Mouse (Mus musculus) ZHBTc4 (cell line): ENCODE data around the gene Prkce.

ENCODE experiments used
- DNase-seq: peaks from one replicate; pipeline ENCODE4 v3.0.0-alpha.2; 2011; ENCODE audit warnings: low read depth, low spot score

Prkce gene

GRCm38 (mm10) chr17:86330076-86330955 lies 162.7 kb downstream of the Prkce start:
- DNase-seq, result no peak

DNA sequence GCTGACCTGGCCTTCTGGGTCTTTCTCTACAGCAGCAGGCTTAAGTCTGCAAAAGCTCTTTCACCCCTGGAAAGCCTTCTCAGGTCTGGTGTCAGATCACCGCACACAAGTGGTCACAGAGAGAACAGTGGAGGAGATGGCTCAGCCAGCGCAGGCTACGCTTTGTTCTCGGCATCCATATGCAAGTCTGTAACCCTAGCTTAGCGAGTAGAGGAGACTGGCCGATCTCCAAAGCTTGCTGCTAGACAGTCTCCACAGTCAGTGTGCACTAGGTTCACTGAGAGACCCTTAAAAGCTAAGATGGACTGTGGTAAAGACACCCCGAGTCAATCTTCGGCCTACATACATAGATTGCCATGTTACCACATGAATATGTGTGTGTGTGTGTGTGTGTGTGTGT lies 164.2 kb downstream of the Prkce start:
- no peak for DNase-seq

- DNase-seq, result no peak
Measured at GRCm38 (mm10) chr17:86334990-86335389, 167.4 kb downstream of the Prkce start.

DNA sequence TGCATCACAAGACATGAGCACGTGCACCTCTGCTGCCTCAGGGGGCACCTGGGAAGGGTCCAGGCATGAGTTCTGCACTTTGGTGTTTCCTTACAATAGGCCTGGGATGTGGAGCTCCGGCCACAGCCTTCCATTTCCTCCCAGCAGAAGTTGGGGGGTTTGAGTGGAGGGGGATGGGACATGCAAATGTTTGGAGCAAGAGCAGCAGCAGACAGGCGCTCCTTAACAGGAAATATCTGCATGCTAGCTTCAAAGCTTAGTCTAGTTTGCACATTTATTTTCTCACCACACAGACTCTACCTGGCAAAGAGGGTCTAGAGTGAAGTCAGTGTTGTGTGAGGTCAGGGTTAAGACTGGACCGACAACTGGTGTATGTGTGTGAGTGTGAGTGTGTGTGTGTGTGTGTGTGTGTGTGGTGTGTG lies 169.1 kb downstream of the Prkce start:
- DNase-seq, result no peak

GRCm38 (mm10) chr17:86337076-86337475 lies 169.5 kb downstream of the Prkce start:
- DNase-seq, result no peak

- no peak for DNase-seq
Measured at GRCm38 (mm10) chr17:86338328-86338727, 170.7 kb downstream of the Prkce start.

DNA sequence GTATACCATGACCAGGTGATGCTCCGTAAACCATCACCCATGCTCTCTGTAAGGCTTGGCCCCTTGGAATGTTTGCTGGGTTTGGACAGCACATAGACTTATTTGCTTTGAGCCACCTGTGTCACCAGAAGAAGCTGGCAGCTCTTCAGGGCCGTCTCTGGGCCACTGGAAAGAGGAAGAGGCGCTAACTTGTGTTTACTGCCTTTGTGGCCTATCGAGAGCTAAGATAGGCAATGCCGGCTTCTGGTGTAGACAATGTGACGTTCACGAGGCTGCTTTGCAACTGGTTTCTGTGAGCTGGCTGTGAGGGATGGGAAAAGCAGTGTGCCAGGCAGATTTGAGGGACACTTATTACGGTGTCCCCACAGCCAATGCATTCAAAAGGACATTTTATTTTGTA lies 176.4 kb downstream of the Prkce start:
- no peak for DNase-seq

DNA sequence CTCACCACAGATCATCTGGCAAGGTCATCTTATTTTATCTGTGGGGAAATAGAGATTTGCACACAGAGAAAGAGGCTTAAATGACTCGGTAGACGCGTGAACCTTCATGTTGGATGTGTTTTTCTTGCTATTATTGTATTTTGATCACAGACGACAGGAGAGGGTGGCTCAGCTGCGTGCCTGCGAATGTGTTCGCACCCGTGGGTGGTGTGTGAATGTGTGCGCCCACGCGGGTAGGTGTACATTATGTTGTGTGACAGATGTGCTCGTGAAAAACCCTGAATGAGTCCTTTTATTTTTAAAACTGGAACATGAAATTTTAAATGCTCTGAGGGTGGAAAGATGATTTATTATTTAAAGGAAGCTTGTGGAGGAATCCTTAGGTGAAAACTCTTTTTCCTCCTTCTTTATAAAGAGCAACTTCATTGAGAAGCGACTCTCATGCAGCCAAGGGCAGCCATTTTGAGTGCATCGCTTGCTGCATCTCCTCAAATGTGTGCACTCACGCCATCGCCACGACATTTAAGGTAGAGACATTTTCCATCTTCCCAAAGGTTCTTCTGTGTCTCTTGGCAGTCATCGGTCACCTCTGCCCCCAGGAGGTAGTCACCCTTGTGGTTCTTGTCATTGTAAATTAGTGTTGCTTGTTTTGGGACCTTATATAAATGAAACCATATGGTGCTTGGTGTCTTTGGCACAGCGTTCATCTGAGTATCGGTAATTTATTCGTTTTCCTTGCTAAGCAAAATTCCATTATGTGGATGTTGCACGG lies 177.8 kb downstream of the Prkce start:
- DNase-seq, result no peak

DNA sequence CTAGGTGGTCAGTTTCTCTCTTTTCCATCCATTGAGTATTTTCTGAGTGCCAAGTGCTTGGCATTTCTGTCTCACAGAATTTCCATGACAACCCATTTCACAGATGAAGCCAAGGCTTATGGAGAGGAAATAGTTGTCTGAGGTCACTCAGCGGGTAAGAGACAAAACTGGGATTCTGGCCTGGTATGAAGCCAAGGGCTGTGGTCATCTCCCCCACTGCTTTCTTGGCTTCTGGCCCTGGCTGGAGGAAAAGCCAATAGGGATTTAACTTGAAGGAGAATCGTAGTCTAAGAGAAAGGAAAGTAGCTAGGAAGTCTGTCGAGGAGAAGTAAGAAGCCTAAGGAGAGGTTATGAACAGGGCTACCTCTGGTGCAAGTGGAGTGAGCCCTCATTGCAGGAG lies 182.7 kb downstream of the Prkce start:
- no peak for DNase-seq

GRCm38 (mm10) chr17:86350791-86351261 lies 183.2 kb downstream of the Prkce start:
- DNase-seq, result no peak

DNA sequence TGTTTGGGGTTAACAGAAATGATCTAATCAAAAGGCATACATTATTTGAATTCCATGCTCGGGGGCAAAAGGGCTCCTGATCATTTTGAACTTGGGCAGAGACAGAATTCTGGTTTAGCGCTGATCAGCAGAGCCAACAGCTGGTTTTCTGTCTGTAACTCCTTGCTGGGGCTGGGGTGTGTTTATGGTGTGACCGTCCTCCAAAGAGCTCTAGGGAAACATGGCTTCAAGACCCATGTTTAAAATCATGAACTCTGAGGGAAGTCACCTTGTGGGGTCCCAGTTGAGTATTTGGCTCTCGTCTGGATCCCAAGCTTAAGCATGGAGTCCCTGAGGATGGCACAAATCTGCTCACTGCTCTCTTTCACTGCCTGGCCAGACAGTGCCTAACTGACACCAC lies 183.7 kb downstream of the Prkce start:
- no peak for DNase-seq

DNA sequence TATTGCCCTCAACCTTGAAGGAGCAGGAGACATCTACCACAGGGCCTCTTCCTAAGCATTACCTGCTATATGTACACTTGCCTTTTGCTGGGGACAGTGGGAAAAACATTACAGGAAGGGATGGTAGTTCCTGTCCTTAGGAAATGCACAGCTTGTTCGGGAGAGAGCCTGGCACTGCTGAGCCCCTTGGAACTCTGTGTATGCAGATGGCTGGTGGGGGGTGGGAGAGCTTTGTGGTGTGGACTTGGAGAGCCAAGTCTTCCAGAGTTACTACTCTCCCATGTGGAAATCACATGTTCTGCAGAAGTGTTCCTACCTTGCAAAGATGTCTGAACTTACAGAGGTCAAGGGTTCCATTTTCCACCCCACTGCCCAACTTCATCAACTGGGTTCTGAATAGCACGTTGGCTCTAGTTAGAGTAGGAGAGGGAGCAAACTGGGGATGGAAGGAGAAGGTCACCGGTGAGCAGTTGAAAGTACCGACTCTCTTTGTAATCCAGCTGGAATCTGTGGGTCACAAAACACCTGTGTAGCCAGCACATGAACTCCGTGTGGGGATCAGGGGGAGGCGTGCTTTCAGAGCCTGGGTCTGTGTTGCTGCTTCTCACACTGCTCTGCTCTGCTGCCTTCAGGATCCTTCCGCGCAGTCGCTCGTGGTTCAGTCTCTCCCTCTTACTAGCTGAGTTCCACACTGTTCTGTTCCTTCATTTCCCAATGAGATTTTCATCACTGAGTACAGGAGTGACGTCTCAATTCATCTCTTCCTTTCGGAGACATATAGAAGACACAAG lies 184.9 kb downstream of the Prkce start:
- no peak for DNase-seq

DNA sequence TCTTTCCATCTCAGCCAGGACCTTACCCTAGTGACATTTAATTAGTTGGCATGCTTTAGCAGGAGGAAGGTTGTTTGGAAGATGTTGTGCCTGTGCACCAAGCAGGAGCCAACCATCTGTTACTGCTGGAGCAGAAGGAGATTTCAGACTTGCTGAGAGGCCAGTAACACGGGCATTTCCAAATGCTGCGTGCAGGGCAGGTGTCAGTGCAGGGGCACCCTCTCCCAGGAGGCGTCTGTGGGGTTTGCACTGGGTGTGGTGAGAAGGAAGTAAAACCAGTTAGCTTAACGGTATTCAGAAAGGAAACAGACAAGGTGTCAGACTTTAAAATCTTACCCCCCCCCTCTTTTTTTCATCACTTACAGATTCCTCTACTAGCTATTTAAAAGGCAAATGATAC lies 186.1 kb downstream of the Prkce start:
- no peak for DNase-seq

DNA sequence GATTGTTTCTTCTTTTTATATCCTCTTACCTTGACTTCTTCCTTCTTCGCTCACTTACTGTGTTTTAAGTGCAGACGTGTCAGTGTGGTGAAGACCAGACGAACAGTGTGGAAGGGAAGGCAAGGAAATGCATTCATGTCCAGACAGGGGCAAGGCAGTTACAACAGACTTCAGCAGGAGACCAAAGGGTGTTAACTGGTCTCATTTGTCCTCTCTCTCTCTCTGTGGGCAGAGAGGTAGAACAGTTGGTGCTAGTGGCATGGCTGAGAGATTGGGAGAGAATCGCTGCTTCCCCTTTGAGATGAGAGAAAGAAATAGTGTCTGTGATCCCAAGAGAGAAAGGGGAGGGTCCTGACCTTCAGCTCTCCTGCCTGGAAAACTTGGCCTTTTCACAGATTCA lies 186.5 kb downstream of the Prkce start:
- DNase-seq, result no peak

- no peak for DNase-seq
Measured at GRCm38 (mm10) chr17:86354896-86355295, 187.3 kb downstream of the Prkce start.

DNA sequence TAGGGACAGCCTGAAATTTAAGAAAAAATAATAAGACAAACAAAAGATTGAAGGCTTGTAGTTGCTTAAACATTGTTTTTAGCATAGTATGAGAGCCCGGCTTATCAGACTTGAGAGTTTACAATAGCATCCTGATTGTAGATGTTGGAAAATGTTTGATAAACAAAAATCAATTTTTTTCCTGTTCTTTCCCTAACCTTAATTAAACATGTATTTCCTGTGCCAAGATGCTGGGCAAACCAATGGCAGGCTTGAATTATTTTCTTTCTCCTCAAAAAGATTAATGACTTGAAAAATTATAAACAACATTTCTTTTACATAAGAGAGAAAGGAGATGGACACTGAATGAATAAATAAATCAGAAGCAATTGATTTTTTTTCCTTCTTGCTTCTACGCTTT lies 187.7 kb downstream of the Prkce start:
- DNase-seq, result no peak

GRCm38 (mm10) chr17:86355772-86356451 lies 188.3 kb downstream of the Prkce start:
- no peak for DNase-seq

GRCm38 (mm10) chr17:86358388-86358787 lies 190.8 kb downstream of the Prkce start:
- no peak for DNase-seq

DNA sequence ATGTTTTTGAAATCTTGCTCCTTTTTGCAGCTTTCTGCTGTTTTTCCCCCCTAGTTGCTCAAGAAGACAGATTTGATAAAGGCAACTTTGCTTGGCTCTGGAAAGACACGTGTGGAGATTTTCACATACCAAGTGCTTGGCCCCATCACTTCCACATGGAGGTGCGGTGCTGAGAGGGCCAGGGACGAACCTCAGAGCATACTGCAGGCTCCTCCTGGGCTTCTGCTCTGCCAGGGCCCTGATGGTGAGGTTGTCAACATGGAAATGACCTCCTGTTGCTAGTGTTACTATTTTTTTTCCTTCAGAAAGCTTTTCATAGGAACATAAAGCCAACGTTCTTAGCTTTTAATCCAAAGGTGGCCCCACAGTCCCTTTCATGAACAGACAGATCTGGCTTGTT lies 191.3 kb downstream of the Prkce start:
- DNase-seq, result no peak

DNA sequence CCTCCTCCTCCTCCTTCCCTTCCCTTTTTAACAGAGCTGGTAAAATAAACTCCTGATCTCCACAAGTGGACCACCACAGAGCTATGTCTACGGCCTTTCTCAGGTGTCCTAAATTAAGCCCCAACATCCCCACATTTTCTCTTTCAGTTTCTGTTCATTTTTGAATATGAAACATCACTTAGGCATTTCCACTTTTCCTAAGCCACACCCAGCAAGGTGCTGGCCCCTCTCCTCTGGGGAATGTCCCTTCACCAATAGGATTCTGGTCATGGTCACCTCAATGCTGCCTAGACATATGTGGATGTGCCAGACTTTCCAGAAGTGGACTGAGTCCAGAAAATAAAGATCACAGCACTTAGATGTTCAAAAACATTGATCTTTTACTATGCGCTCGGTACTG lies 193.3 kb downstream of the Prkce start:
- DNase-seq, result no peak

GRCm38 (mm10) chr17:86363356-86363755 lies 195.8 kb downstream of the Prkce start:
- DNase-seq, result no peak
